Mouse (Mus musculus) embryo, embryonic 10 days (tissue): ENCODE measurements around the gene Exog.

Experiments used
- DNase-seq: peaks from one replicate; pipeline ENCODE4 v3.0.0-alpha.2; 2015; ENCODE audit warnings: low spot score

The Exog gene

DNA sequence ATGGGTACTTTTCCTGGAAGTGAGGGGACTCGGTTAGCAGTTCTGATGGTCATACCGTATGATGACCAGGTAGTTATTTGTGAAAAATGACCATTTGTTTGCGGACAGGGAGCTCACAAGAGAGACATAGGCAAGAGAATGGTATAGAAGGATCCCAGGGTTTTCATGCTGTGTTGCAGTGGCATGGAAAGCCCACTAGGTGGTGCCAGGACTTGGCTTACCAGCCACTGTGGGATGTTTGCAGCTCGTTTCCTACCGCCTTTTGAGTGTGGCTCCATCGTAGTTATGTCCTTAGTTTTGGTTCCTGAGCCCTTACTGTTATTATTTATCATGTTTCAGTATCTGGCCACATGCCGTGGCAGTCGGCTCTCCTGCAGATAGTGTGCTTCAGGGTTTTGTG lies 15.7 kb downstream of the Exog start:
- DNase-seq = peak; percentile 80

DNA sequence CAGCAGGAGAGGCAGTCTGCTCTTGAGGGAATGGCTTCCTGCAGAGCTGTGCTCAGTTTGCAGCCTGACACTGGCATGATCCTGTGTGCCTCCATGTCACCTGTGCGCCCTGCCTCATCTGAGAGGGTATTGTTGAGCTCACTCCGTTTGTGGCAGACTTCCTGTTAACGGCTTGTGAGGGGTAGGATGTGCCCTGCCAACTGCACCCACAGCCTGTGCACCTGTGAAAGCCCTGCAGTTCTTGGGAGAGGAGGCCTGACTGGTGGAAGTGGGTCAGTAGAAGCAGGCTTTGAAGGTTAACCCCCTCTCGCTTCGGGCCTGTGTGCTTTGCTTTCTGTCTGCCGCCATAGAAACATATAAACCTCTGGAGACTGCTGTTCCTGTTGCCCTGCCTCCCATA lies 20.3 kb downstream of the Exog start:
- DNase-seq = no peak

DNA sequence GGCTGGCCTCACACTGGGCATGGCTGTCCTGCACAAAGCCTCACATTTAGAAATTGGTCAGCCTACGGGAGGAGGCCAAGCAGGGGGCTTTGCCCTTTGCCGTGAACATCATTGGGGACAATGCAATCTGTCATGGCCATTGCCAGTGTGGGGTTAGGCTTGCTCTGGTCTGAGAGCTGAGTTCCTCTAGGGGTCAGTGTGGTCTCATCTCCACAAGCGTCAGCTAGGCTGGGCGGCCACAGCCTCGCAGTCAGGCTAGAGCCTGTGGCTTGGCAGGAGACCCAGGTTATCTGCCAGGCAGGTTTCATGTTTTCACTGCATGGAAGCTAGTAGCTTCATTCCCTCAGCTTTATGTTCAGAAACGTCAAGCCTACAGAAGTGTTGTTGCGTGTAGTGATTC lies 20.9 kb downstream of the Exog start:
- peak; percentile 70 for DNase-seq

DNA sequence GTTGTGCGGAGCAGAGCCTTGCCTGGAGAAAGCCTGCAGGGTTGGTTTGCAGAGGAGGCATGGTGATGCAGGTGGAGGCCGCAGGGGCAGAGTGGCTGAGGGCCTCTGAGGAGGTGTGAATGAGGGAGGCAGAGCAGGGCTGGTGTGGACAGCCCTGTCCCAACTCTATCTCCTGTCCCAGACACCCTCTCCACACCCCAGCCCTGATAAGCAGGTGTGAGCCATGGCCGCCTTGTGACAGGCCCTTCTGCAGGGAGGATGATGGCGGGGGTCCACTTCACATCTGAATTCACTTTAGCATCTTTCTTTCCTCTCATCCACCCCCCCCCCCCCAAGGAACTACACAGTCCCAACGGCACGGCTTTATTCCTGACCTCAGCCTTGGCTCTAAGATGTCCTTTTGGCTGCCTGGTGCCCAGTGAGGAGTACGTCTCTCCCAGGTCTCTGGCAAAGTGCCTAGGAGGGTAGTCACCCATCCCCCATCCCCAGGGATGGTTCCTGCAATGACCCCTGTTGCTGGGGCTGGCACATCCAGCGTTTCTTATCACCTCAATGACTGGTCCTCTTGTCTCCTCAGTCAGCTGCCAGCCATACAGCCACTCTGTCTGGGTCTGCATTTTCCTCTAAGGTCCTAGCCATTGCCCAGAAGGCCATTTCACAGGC lies 25.1 kb downstream of the Exog start:
- no peak for DNase-seq

DNA sequence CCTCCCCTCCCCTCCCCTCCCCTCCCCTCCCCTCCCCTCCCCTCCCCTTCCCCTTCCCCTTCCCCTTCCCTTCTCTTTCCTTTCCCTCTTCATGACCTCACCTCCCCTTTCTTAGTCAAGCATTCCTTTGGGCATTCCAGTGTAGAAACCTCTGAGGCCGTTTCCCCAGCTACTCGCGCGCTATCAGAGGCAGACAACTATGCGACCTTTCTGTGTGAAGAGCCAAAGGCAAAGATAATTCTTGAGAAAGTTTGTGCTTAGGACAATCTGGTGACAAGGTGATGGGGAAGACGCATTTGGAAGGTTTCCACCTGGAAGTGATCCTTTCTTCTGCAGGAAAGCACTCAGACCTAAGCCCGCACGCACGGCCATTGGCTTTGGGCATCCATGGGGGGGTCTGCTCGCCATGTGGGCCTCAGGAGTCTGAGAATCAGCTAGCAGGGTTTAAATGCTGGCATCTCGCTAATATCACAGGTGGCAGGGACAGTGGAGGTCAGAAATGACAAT lies 27.7 kb downstream of the Exog start:
- peak; percentile 38 for DNase-seq

DNA sequence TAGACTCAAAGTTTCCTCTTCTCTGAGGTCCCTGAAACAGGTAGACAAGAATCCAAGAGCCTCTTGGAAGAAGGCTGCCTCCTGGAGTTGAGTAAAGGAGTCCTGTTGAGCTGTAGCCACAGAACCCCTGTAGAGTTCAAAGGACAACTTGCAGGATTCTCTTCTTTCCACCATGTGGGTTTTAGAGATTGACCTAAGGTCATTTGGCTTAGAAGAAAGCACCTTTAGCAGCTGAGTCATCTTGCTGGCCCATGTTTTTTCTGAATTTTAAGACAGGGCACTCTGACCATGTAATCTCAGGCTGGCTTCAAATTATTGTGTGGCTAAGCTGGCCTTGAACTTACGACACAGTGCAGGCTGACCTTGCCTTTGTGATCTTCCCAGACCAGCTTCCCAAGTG lies 28.3 kb downstream of the Exog start:
- no peak for DNase-seq

DNA sequence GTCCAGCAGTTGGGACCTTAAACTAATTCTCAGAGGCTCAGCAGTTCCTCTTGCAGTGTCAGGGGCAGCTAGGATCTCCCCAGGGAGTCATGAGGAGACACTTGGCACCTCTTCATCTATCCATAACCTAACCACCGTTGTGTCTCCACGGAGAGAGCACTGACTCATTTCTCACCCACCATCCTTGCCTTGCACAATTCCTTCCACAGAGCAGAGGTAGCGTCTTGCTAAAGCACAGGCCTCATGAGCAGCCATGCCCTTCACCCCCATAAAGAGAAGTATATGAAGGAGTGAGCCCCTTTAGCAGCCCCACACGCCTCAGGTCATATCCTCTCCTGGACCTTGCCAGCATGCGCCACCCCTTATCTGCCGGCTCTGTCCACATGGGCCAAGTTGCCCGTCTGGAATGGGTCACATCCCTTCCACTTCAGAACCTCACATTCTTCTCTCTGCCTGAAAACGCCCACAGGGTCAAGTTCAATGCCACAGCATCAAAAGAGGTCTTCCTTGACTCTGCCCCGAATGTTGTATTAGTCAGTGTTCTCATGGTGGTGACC lies 28.9 kb downstream of the Exog start:
- DNase-seq = no peak

DNA sequence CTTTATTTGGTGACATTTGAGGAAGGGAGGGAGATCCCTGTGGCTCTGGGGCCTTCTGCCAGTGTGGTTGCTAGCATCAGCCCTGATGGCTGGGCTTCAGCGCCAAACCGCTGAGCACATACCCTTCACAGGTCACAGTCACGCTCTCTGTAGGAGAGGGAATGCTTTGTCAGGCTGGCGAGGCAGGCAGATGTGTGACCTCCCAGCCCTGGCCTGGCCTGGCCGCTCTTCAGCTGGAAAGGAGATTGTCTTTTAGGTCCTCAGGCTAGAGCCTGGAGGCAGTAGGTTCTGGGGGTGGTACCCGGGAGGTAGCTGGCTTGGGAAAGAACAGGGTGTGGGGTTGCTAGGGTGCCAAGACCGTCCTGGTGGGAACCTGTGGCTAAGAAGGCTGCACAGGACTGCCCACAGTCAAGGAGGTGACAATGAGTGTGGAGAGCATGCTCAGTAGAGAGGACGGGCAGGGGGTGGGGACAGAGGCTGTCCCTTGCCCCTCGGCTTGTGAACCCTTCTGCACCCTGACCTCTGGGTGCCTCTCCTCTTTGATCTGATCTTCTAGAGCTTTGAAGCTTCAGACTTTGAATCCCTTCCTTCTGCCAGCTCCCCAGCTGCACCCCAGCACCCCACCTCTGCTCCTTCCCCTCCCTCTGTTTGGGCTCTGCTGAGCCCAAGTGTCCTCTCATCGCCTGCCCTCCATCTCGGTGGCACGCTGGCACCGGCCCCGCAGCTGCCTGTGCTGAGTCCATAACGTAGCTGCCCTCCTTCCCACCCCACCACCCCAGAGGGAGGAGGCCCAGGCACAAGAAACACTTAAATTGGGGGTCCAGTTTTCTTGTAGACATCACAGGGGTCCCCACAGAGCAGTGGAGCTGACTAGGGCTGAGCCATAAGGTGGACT lies 30.2 kb downstream of the Exog start:
- DNase-seq = peak; percentile 47

DNA sequence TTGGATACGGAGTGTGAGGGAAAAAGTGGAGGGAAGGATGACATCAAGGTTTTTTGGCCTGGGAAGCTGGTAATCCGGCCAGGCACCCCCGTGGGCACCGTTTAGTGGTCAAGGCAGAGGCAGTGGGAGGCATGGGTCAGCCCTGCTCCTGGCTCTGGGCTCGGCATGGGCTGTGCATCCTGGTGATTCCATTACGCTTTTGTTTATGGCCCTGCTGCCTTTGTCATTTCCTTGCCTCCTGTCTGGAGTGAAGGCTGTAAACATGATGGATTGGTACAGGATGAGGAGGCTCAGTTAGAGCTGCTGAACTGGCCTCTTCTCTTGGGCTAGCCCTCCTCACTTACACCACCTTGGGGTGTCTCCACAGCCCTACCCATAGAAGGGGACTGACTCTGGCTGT lies 33.0 kb downstream of the Exog start:
- no peak for DNase-seq

DNA sequence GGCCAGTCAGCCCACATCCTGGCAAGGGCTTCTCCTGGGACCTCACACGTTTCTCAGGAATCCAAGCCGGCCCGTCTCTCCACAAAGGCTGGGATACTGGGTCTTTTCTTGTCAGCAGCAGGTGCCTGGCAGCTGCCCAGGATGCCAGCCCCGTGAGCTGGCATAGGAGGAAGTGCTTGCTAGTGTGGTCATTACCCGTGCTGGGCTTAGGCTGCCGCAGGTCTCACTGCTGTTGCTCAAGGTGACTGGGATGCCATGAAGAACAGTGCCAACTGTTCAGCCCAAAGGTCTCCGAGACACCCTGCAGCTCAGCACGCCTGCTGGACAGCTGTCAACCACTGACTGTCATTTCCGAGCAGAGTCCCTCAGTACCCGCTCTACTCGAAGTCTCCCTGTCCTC lies 33.6 kb downstream of the Exog start:
- no peak for DNase-seq

DNA sequence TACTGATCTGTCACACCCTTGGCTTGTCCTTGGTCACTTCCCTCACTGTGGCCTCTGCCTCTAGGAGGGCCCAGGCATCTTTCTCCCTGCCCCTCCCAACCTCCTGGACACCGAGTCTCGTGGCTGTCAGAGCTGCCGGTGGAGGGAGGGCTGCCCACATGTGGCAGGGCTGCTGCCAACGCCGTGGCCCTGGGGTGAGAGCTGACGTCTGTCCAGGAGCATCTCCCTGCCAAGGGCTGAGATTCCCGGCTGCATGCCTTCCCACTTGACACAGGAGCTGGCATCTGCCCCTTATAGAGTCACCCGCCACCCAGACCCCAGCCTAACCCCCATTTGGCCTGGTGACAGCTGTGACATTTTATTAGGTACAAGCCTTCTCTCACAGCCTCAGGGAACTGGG lies 34.6 kb downstream of the Exog start:
- no peak for DNase-seq

DNA sequence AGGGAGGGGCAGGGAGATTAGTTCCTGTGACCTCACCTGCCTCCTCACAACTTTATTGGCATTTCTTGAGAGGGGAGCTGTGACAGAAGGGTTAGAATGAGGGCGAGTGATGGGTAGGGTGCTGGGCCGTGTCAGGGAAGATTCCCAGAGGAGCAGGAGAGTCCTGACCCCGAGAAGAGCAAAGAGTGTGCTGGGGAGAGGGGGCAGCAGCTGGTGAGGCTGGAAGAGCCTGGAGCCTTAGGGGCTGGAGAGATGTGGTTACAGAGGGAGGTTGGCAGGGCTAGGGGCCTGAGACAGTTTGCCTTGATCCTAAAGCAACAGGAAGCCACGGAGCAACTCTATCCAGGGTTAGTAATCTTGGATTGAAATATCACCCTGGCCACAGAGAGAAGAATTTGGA lies 36.9 kb downstream of the Exog start:
- no peak for DNase-seq

DNA sequence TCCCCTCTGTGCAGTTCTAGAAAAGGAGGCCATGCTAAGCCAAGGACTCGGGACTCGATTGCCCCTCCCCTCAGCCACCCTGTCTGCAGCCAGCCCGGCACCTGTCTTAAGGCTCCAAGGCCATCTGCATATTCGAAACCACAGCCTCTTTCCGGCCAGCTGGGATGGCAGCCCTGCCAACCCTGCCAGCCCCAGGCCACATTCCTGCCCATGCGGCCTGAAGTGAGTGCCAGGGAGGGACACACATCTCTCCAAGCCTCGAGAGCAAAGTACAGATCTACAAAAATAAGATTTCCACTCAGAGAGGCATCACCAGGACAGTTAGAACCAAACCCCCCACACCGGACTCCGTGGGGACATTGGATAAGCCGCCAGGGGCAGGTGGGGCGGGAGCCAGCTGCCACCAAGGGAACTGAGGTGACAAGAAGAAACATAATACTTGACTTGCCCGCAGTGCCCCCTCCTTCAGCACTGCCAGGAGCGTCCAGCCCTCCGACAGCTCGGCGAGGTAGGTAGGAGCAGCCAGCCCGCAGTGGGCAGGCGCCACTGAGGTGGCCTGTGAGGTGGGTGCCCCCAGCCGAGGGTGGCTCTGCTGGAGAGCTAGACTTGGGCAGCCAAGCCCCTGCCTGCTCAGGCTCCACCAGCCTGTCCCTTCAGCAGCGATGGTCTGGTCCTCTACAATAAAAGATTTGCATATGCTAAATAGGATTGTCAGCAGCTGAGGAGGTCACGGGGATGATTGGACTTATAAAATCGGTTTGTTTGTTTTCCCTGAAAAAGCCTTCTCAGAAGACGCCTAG lies 39.0 kb downstream of the Exog start:
- no peak for DNase-seq

DNA sequence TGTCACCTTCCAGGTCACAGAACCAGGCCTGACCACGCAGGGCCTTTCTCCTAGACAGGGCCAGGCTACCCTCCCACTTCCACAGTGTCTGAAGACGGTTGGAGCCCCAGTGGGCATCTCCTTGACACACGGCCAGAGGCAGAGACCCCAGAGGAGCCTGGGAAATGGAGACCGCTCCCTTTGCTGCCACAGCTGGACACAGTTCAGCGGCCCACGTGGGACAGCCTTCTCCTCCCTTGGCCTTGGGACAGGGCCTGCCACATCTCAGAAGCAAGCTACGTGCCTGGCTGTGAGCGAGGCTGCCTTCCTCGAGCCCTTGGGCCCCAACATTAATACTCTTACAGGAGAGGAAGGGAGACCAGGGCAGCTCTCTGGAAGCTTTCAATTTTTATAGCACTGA lies 39.7 kb downstream of the Exog start:
- no peak for DNase-seq

DNA sequence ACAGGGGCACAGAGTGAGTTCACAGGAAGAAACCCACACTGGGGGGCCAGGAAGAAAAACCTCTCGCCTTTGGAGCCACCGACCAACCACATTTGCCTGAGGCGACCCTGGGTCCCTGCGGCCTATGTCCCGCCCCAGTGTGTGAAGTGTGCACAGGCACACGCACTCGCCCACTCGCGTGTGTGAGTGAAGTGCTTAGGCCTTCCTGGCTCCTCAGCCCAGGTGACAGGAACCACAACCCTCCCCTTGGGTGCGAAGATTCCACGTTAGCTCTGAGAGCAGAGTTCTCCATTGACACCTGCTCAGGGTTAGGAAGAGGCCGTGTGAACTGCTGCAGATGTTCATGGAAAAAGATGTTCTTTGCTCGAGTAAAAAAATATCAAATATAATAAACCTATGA lies 40.1 kb downstream of the Exog start:
- DNase-seq = no peak

DNA sequence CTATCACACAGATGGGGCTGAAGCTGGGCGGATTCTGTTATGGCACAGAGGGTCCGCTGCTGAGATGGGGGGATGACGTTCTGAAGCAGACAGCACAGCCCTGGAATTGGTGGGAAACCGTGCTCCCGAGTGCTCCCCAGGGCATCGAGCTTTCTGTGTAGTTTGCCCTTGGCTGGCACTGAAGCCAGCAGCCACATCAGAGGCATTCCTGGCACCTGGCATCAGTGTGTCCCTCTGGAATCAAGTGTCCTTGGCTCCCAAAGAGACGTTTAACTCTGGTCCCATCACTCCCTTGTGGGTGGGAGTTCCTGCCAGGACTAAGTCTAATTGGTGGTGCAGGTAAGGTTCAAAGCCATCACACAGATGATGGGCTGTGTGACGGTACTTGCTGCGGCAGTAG lies 51.6 kb downstream of the Exog start:
- no peak for DNase-seq

DNA sequence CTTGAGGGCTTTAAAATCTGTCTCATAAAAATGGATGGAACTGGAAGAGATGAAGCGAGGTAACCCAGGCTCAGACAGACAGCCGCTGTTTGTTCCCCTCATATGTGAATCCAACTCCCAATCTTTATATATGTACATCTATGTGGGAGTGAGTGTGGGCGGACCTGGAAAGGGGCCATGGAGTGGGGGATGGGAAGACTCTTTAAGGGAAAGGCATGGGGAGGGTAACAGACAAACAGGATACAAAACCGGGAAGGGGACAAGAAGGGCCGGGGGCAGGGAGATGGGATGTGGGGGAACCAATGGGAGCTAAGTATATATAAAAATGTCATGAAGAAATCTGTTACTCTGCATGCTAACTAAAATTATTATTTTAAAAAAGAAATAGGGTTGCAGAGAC lies 52.2 kb downstream of the Exog start:
- no peak for DNase-seq

DNA sequence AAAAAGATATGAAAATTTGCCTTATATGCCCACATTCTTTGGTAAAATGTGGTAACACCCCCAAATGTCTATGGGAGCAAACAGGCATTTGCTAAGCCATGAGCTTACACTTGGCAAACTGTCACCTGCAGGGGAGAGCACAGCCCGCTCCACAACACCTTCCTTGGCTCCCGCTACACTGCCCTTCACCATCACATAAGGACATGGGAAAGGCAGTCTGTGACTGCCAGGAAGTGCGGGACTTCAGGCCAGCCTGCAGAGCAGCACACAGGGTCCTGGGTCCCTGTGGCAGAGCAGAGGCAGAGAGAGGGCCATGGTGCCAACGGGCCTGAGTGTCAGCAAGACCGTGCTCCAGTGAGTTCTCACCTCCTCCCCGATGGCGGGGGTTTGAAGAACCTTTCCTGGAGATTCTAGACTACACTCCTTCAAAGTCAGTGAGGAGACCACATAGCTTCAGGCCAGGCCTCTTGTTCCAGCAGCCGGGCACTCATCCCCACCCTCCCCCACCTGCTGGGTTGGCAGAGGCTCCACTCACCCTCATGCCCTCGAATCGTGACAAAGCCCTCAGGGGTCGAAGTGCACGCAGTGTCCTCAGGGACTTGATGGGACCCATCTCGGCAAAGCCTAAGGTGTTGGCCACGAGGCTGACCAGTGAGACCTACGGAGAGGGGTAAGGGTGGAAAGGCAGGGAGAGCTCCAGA lies 53.0 kb downstream of the Exog start:
- DNase-seq = no peak

DNA sequence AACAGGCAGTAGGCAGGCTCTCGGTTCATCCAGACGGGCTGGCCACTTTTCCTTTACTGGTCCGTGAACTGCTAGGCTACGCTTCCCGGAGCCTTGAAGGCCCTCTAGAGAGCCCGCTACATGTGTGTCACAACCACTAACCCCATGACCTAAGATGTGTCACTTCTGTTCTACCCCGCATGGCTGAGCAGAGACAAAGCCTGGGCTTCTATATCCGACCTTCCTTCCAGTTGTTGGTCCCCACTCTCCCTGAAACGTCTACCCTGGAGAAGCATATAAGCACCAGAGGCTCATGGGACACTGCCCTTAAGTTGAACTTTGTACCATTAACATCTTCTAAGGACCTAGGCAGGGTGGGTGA lies 53.5 kb downstream of the Exog start:
- DNase-seq = no peak

DNA sequence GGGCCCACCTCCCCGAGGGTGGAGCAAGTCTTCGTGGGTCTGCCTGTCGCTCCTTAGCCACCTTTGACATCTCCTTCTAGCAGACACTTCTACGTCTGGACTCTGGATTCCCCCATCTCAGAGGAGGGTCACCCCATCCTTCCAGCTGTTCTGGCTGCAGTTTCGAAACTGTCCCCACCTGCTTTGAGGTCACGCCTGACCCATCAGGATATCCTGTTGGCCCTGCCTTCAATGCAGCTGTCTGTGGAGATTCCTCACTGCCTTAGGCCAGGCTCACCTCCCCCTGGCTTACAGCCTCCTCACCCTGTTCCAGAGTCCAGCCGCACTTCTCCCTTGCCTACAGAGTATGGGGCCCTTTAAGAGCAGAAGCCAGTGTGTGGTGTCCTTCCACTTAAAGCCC lies 54.1 kb downstream of the Exog start:
- no peak for DNase-seq

DNA sequence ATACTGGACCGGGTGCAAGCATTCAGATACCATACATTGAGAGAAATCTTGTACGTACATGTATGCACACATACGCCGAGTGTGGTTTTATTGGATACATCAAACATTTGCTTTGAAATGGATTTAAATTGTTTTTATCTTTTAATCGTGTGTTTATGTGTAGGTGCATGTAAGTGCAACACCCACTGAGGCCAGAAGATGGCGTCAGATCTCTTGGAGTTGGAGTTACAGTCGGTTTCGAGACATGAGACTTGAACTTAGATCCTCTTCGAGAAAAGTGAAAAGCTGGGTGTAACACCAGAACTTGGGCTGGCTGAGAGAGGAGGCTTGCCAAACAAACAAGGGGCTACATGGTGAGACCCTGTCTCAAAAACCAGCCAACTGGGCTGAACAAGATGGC lies 58.9 kb downstream of the Exog start:
- no peak for DNase-seq
